In the genomic region with DNA sequence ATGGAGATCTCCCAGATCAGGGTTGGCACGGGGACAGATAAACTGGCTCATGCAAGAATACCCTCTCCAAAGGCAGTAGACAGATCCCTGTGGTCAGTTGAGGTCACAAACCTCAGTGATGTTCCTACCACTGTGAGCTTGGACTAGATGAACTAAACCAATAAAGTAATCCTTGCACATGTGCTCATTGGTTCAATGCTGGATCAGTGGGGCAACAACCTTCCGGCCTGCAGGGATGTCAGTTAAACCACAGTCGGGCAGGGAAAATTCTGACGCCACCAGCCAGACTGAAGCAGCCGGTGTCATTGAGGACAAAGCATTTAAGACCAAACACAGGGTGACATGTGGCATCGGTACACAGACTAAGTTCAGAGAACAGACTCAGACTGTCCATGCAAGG, we compare ENCODE assay signal across 17 mouse cellular contexts.
"Had no signal": no experiment of that assay in that cellular context is flagged by ENCODE, and none has a peak within 500 bp of the region (broad histone marks: within the 10 kb centered on the region; RNA-seq: fewer than 3 reads in every experiment).

No protein-coding gene starts in this region.

- ATAC-seq: liver, postnatal 0 days; lung, postnatal 0 days; midbrain, embryonic 15.5 days had no signal

- DNase-seq: liver, postnatal 0 days; lung, adult 2 months; lung, postnatal 14 days; lung, postnatal 36 days; right cerebral cortex, postnatal 14 days; thymus, adult 2 months; thymus, postnatal 25 days; thymus, postnatal 4 days had no signal

- H3K36me3 ChIP-seq: lung, embryonic 15.5 days; midbrain, embryonic 10.5 days; midbrain, embryonic 12.5 days; midbrain, embryonic 15.5 days; neural tube, embryonic 12.5 days; stomach, embryonic 15.5 days had no signal

- H3K27me3 ChIP-seq: lung, embryonic 15.5 days; midbrain, embryonic 15.5 days; neural tube, embryonic 12.5 days; stomach, embryonic 15.5 days had no signal

- H3K9ac ChIP-seq: liver, postnatal 0 days; lung, embryonic 15.5 days; midbrain, embryonic 12.5 days; midbrain, embryonic 15.5 days; neural tube, embryonic 12.5 days; stomach, embryonic 15.5 days had no signal

- H3K27ac ChIP-seq: lung, embryonic 15.5 days; macrophage; midbrain, embryonic 10.5 days; midbrain, embryonic 12.5 days; midbrain, embryonic 15.5 days; neural tube, embryonic 12.5 days; stomach, embryonic 15.5 days; stomach, postnatal 0 days had no signal

- H3K4me1 ChIP-seq: midbrain, embryonic 15.5 days; neural tube, embryonic 12.5 days; stomach, embryonic 15.5 days had no signal

- H3K4me3 ChIP-seq: lung, embryonic 15.5 days; midbrain, embryonic 10.5 days; midbrain, embryonic 12.5 days; midbrain, embryonic 15.5 days; neural tube, embryonic 12.5 days; stomach, embryonic 15.5 days had no signal
